Mouse (Mus musculus) ES-Bruce4 (cell line): Measurements from ENCODE around the gene Olfr98. TPM values are rescaled to one million over a fixed set of nuclear protein-coding genes. Genes with fewer than 3 reads are reported as not detected.

Experiments
- H3K27ac ChIP-seq: 2 replicates; pipeline ENCODE4 v1.5.1; 2012; ENCODE audit warnings: low read length, inconsistent platforms; ENCODE audit not compliant: insufficient read depth
- H3K27me3 ChIP-seq: 2 replicates; pipeline ENCODE4 v1.6.1; 2012; ENCODE audit warnings: mild to moderate bottlenecking, low read length, inconsistent platforms; ENCODE audit not compliant: control insufficient read depth, poor library complexity, insufficient read depth, severe bottlenecking
- H3K36me3 ChIP-seq: 2 replicates; pipeline ENCODE4 v1.6.1; 2012; ENCODE audit warnings: inconsistent platforms, mild to moderate bottlenecking, low read length, moderate library complexity; ENCODE audit not compliant: control insufficient read depth, poor library complexity, insufficient read depth, severe bottlenecking
- H3K4me1 ChIP-seq: one replicate; pipeline ENCODE4 v1.8.1; 2011; ENCODE audit warnings: low read length; ENCODE audit not compliant: control insufficient read depth, insufficient read depth
- H3K4me3 ChIP-seq: 2 replicates; pipeline ENCODE4 v1.5.1; 2011; ENCODE audit warnings: low read depth, mild to moderate bottlenecking, low read length
- H3K9ac ChIP-seq: 2 replicates; pipeline ENCODE4 v1.6.1; 2012; ENCODE audit warnings: low read depth, mild to moderate bottlenecking, inconsistent platforms; ENCODE audit not compliant: poor library complexity, severe bottlenecking
- H3K9me3 ChIP-seq: replicated peaks from 2 replicates; pipeline ENCODE4 v1.6.1; 2012; ENCODE audit warnings: mild to moderate bottlenecking, low read length, inconsistent platforms; ENCODE audit not compliant: control insufficient read depth, poor library complexity, insufficient read depth, severe bottlenecking
- CTCF ChIP-seq: IDR thresholded peaks from one replicate; pipeline ENCODE4 v1.8.1; 2011; ENCODE audit warnings: low read depth, low read length
- EP300 ChIP-seq: IDR thresholded peaks from 2 replicates; pipeline ENCODE4 v1.6.1; 2011; ENCODE audit warnings: low read depth, low read length; ENCODE audit not compliant: insufficient read depth
- POLR2A ChIP-seq: IDR thresholded peaks from one replicate; pipeline ENCODE4 v1.8.1; 2011; ENCODE audit warnings: low read length; ENCODE audit not compliant: insufficient read depth
- polyA plus RNA-seq: library from polyadenylated mRNA; stranded (reverse); fragments of >200 nt; gene quantifications from 2 replicates; pipeline ENCODE4 v1.2.4, GENCODE M21; 2011; ENCODE audit warnings: low read depth; ENCODE audit not compliant: missing spikeins, insufficient read depth, insufficient read length

Olfr98 gene
- polyA plus RNA-seq, 1 experiment: not detected

DNA sequence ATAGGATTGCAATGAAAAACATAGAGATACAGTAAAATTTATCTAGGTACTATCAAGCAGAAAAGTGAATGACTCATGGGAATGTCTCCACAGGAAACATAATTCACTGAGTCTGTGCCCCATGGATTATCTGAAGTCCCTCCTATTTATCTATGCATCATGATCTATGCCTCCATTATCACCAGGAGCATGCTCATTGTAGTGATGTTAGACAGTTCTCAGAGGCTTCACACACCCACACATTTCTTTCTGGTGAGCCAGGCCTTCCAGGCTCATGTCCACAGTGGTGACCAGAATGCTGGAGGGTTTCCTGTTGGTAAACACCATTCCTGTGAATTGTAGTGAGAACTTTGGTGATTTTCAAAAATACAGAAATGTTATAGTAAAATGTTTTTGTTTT, 13.0 kb upstream of the Olfr98 start:
- H3K27me3 ChIP-seq: no peaks in the 10 kb centered on the region
- no peaks in the 10 kb centered on the region for H3K4me1 ChIP-seq
- no peak overlapping the region for H3K27ac ChIP-seq
- no peak overlapping the region for H3K4me3 ChIP-seq
- no peaks in the 10 kb centered on the region for H3K36me3 ChIP-seq
- TF ChIP-seq POLR2A (no peak), CTCF (no peak), EP300 (no peak)
- H3K9me3 ChIP-seq: no peaks in the 10 kb centered on the region
- no peak overlapping the region for H3K9ac ChIP-seq

DNA sequence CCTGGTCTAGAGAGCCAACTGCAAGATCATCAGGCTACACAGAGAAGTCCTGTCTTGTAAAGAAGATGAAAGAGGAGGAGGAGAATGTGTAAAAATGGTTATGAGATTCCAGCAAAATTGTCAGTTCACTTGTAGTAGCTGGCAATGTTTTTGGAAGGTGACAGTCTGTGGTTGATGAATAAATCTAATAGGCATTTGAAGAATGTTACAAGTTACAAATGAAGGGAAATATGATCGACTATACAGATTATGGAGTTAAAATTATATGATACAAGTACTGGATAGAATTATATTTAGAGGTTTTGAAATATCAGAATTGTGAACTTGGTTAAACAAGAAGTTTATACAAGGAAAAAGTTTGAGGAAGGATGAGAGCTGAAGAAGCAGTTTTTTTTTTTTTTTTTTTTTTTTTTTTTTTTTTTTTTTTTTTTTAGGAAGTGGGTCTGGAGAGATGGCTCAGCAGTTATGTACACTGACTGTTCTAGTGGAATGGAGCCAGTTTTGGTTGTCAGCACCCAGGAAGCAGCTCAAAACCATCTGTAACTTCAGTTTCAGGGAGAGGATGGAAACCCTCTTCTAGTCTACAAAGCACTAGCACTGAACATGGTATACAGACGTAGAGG, 12.2 kb upstream of the Olfr98 start:
- H3K27ac ChIP-seq: no peak overlapping the region
- H3K9me3 ChIP-seq: no peaks in the 10 kb centered on the region
- no peaks in the 10 kb centered on the region for H3K27me3 ChIP-seq
- H3K4me3 ChIP-seq: no peak overlapping the region
- no peaks in the 10 kb centered on the region for H3K4me1 ChIP-seq
- no peak overlapping the region for H3K9ac ChIP-seq
- H3K36me3 ChIP-seq: no peaks in the 10 kb centered on the region
- TF ChIP-seq CTCF (no peak), EP300 (no peak), POLR2A (no peak)

DNA sequence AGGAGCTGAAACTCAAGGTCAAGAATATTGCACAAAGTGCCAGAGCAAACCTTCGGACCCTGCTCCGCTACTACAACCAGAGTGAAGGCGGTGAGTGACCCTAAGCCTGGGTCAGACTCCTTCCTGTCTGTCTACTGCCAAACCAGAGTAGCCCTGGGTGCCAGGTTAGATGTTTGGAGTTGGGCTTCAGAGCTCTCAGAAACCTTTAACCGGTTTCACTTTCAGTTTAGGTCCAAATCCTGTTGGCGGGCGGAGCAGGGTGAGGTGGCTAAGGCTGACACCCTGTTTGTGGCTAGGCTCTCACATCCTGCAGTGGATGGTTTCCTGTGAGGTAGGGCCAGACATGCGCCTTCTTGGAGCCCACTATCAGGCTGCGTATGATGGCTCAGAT, 7.1 kb upstream of the Olfr98 start:
- Histone ChIP-seq H3K4me3 (peak overlapping the region; percentile 95), H3K27me3 (no peaks in the 10 kb centered on the region), H3K36me3 (no peaks in the 10 kb centered on the region), H3K4me1 (no peaks in the 10 kb centered on the region), H3K9ac (peak overlapping the region; percentile 61; the same call in 1 of the 2 replicates), H3K9me3 (no peaks in the 10 kb centered on the region), H3K27ac (no peak overlapping the region)
- TF ChIP-seq CTCF (no peak), POLR2A (no peak), EP300 (no peak)

DNA sequence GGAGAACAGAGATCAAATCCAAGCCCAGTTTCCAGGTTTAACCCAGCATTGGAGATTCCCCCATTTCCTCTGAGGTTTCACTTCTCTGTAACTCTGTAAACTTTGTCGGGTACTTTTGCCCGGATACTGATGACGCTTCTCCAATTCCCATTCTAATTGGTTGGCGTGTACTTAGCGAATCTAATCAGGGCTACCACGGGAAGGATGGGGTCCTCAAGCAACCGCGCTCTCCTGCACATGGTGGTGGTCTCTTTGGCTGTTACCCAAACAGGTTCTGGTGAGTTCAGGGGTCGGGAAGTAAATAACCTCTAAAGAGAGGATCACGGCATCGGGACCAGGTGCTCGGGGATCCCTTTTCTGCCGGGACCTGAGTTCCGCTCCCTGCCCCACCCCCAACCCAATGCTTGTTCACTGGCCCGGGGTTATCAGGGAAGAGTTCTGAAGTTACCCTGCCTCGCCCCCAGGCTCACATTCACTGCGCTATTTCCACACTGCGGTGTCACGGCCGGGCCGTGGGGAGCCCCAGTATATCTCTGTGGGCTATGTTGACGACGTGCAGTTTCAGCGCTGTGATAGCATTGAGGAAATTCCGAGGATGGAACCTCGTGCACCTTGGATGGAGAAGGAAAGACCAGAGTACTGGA, 6.6 kb upstream of the Olfr98 start, which contains the start of gene H2-M3:
H2-M3 (plus strand) TSS at position 163 of the 644 bp plus-strand sequence.
- Histone ChIP-seq H3K27ac (no peak within 1 kb of the TSS), H3K36me3 (no peaks in the 10 kb centered on the region), H3K4me1 (no peaks in the 10 kb centered on the region), H3K27me3 (no peaks in the 10 kb centered on the region), H3K9me3 (no peaks in the 10 kb centered on the region), H3K4me3 (peak within 1 kb of the TSS; percentile 95), H3K9ac (peak within 1 kb of the TSS; percentile 61)
- TF ChIP-seq CTCF (no peak), EP300 (no peak), POLR2A (no peak)

DNA sequence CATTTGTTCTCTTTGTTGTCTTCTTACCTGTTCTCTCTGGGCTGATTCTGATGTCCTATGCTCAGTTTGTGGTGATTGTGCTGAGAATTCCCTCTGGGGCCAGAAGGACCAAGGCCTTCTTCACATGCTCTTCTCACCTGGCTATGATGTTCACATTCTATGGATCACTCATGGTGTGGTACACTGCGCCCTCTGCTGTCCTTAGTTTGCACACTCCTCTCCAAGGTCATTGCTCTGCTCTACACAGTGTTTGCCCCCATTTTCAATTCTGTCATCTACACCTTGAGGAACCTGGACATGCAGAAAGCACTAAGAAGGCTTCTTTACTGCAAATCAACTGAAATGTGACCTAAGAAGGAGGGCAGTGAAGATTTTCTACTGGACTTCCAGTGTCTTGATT, 13.0 kb downstream of the Olfr98 start:
- Histone ChIP-seq H3K9ac (no peak overlapping the region), H3K9me3 (no peaks in the 10 kb centered on the region), H3K36me3 (no peaks in the 10 kb centered on the region), H3K4me3 (no peak overlapping the region), H3K27ac (no peak overlapping the region), H3K4me1 (no peaks in the 10 kb centered on the region), H3K27me3 (no peaks in the 10 kb centered on the region)
- no peak for TF ChIP-seq POLR2A
- TF ChIP-seq EP300: no peak
- peak; percentile 75 for TF ChIP-seq CTCF

DNA sequence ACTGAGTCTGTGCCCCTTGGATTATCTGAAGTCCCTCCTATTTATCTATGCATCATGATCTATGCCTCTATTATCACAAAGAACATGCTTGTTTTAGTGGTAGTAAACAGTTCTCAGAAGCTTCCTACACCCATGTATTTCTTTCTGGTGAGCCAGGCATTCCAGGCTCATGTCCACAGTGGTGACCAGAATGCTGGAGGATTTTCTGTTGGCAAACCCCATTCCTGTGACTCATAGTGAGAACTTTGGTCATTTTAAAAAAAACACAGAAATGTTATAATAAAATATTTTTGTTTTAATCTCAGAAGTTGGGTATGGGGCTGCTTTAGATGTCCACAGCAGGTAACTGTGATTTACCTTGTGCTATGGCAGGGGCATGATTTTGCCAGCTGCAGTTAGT, 14.1 kb downstream of the Olfr98 start:
- H3K27me3 ChIP-seq: no peaks in the 10 kb centered on the region
- no peaks in the 10 kb centered on the region for H3K9me3 ChIP-seq
- TF ChIP-seq POLR2A (no peak), EP300 (no peak), CTCF (no peak)
- H3K36me3 ChIP-seq: no peaks in the 10 kb centered on the region
- no peak overlapping the region for H3K27ac ChIP-seq
- no peaks in the 10 kb centered on the region for H3K4me1 ChIP-seq
- H3K4me3 ChIP-seq: no peak overlapping the region
- H3K9ac ChIP-seq: no peak overlapping the region
